ENCODE assay signal across 24 mouse cellular contexts in the genomic region with DNA sequence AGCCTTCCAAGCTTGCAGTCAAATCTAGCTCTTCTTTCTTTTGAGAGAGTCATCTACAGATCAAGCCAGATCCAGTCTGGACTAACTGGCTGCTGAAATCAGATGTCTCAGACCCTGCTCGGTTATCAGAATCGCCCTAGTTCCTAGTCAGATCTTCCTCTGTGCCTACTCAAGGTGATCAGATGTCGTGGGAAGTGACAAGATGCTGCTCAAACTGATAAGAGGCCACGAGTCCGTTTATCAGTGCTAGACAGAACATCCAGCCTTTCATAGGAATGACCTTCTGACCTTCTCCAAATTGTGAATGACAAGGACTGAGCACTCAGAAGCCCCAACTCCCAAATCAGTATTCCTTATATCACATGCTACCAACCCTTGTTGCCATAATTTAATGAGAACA.
A peak's percentile ranks its signal among the peaks of the same experiment; 100 is the strongest.
DNase-seq lines count a peak whose midpoint lies in the region; ATAC-seq and TF ChIP-seq lines count a peak whose summit lies in the region.
"Had no signal": no experiment of that assay in that cellular context is flagged by ENCODE, and none has a peak within 500 bp of the region (broad histone marks: within the 10 kb centered on the region; RNA-seq: fewer than 3 reads in every experiment).

No protein-coding gene starts in this region.

- no peak overlapping the region for H3K9ac ChIP-seq in liver, embryonic 13.5 days
- H3K9ac ChIP-seq: embryonic facial prominence, embryonic 13.5 days; embryonic facial prominence, embryonic 15.5 days; forebrain, embryonic 12.5 days; forebrain, embryonic 15.5 days; forebrain, postnatal 0 days had no signal

- H3K27ac ChIP-seq in liver, embryonic 13.5 days: no peak overlapping the region
- H3K27ac ChIP-seq: embryonic facial prominence, embryonic 13.5 days; embryonic facial prominence, embryonic 15.5 days; forebrain, embryonic 12.5 days; forebrain, embryonic 15.5 days had no signal

- WGBS in liver, embryonic 13.5 days (ENCODE audit: insufficient replicate concordance): 18% methylated on average over 5 of the region's 5 CpGs

- ATAC-seq in liver, embryonic 13.5 days (ENCODE audit: low read depth): peak; percentile 16; the same call in 1 of the 2 replicates
- peak; percentile 45; the same call in 1 of the 2 replicates for ATAC-seq in G1E (ENCODE audit: extremely low read depth, insufficient number of reproducible peaks, low FRiP score, poor library complexity, severe bottlenecking)
- ATAC-seq: forebrain, embryonic 15.5 days; forebrain, postnatal 0 days had no signal

- H3K36me3 ChIP-seq in liver, embryonic 13.5 days: no peaks in the 10 kb centered on the region
- H3K36me3 ChIP-seq in G1E (replicated peaks): no peaks in the 10 kb centered on the region
- H3K36me3 ChIP-seq: embryonic facial prominence, embryonic 13.5 days; embryonic facial prominence, embryonic 15.5 days; forebrain, embryonic 10.5 days; forebrain, embryonic 12.5 days; forebrain, embryonic 15.5 days had no signal

- TF ChIP-seq CTCF in G1E (IDR thresholded peaks at IDR 0.05; ENCODE audit: low read depth, low read length): no peak

- no peak for DNase-seq in liver, embryonic 13.5 days
- DNase-seq in liver (no peak), 416B (ENCODE audit: low read depth) (peak; percentile 36), G1E (ENCODE audit: low spot score) (no peak)
- DNase-seq in c-Kit-positive CD71-positive TER-119-positive erythroid progenitor cells, embryonic 14.5 days (ENCODE audit: low spot score): peak; percentile 19
- DNase-seq in gastrocnemius, postnatal 4 days (ENCODE audit: low spot score in 2 of 2): no peak
- no peak for DNase-seq in cerebellum, postnatal 14 days
- DNase-seq: adrenal gland, adult 2 months; adrenal gland, postnatal 10 days; adrenal gland, postnatal 25 days; B cell, adult 2 months; cerebellum, adult 11-12 months; cerebellum, adult 2 months; cerebellum, adult 9-10 months; cerebellum, postnatal 10 days; cerebellum, postnatal 36 days; embryo, embryonic 11 days; forebrain, postnatal 0 days had no signal

- 0 out of 2 replicates have a peak overlapping the region, but pooled peaks have one; percentile 15 for H3K4me2 ChIP-seq in liver, embryonic 13.5 days
- H3K4me2 ChIP-seq: embryonic facial prominence, embryonic 13.5 days; embryonic facial prominence, embryonic 15.5 days; forebrain, embryonic 12.5 days; forebrain, embryonic 15.5 days had no signal

- peaks cover 47% of the 10 kb centered on the region for H3K27me3 ChIP-seq in liver, embryonic 13.5 days
- H3K27me3 ChIP-seq in G1E (ENCODE audit: insufficient read depth, low read length): peaks cover 41% of the 10 kb centered on the region
- H3K27me3 ChIP-seq: forebrain, embryonic 15.5 days had no signal

- no peak overlapping the region for H3K4me3 ChIP-seq in liver, embryonic 13.5 days (replicated peaks)
- no peak overlapping the region for H3K4me3 ChIP-seq in G1E (ENCODE audit: low read depth, low read length)
- H3K4me3 ChIP-seq: embryonic facial prominence, embryonic 13.5 days; embryonic facial prominence, embryonic 15.5 days; erythroblast, embryonic 14.5 days; forebrain, embryonic 10.5 days; forebrain, embryonic 12.5 days; forebrain, embryonic 15.5 days had no signal

- no peaks in the 10 kb centered on the region for H3K9me3 ChIP-seq in liver, embryonic 13.5 days (replicated peaks)
- no peaks in the 10 kb centered on the region for H3K9me3 ChIP-seq in G1E (replicated peaks)
- H3K9me3 ChIP-seq: embryonic facial prominence, embryonic 13.5 days; embryonic facial prominence, embryonic 15.5 days; forebrain, embryonic 10.5 days; forebrain, embryonic 12.5 days; forebrain, embryonic 15.5 days had no signal

- H3K4me1 ChIP-seq in liver, embryonic 13.5 days (replicated peaks): peaks cover 45% of the 10 kb centered on the region
- H3K4me1 ChIP-seq in G1E (ENCODE audit: insufficient read depth, low read depth, low read length): peaks cover 24% of the 10 kb centered on the region

Comparison
In these comparisons a context has a peak if more than half of its experiments do, and no peak if none do; other contexts are left out.
1. DNase-seq: peak in 416B (single experiment) and c-Kit-positive CD71-positive TER-119-positive erythroid progenitor cells, embryonic 14.5 days (single experiment); none in liver, embryonic 13.5 days (single experiment), liver (single experiment), G1E (single experiment), gastrocnemius, postnatal 4 days (0 of 2) and cerebellum, postnatal 14 days (0 of 2).